Mouse (Mus musculus): Measurements from ENCODE around the gene Clip2. TPM values are rescaled to one million over a fixed set of nuclear protein-coding genes. Genes with fewer than 3 reads are reported as not detected.

Gene Clip2
- total and polyA plus RNA-seq, 3 experiments: 3.5 to 7.4 TPM; not detected in 1

DNA sequence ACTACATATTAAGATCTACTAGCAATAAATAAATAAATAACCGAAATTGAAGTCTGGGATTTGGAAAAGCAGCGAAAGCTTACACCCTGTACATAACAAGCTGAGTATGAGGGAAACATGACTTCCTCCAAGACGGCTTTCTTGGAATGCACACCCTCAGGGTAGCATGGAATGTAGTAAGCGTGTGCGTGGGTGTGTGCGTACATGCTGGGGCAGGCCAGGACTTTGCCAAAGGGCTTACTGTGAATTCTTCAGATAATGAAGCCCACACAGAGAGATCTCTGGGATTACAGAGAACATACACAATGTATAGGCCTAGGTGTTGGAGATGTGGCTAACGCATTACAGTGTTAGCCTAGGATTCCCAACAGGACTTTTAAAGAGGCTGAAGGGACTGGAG lies 25.3 kb upstream of the Clip2 start:
- no peak overlapping the region for H3K9ac ChIP-seq (ENCODE audit: control insufficient read depth, low read depth, low read length, poor library complexity, severe bottlenecking)
- no peak overlapping the region for H3K27ac ChIP-seq (ENCODE audit: control insufficient read depth, low read depth, low read length)
- no peak for DNase-seq (ENCODE audit: low read depth, low spot score)
- H3K4me3 ChIP-seq (ENCODE audit: control insufficient read depth in 1 of 2, insufficient read depth in 1 of 2, low read depth in 2 of 2, low read length in 2 of 2): no peak overlapping the region
- H3K27me3 ChIP-seq (ENCODE audit: control insufficient read depth in 1 of 2, insufficient read depth in 2 of 2, low read length in 2 of 2): no peaks in the 10 kb centered on the region
- no peaks in the 10 kb centered on the region for H3K9me3 ChIP-seq (replicated peaks; ENCODE audit: insufficient read depth, low read length)
- peaks cover 0 to 6% of the 10 kb centered on the region in 2 experiments; a peak in 2 of 4 replicates for H3K36me3 ChIP-seq (ENCODE audit: control insufficient read depth in 1 of 2, insufficient read depth in 2 of 2, low read length in 2 of 2)
- peaks cover 4 to 17% of the 10 kb centered on the region in 2 experiments for H3K4me1 ChIP-seq (ENCODE audit: control insufficient read depth in 1 of 2, insufficient read depth in 2 of 2, low read length in 2 of 2)
- no peaks in the 10 kb centered on the region for H3K79me2 ChIP-seq (ENCODE audit: control insufficient read depth, insufficient read depth, low read length, poor library complexity)
- TF ChIP-seq TBP (IDR thresholded peaks at IDR 0.05; ENCODE audit: low read depth, low read length): no peak
- no peak for TF ChIP-seq MYC (IDR thresholded peaks at IDR 0.05; ENCODE audit: low read depth, low read length)
- TF ChIP-seq HCFC1 (IDR thresholded peaks at IDR 0.05; ENCODE audit: low read depth, low read length): no peak
- TF ChIP-seq JUND (IDR thresholded peaks at IDR 0.05; ENCODE audit: low read depth, low read length): no peak
- TF ChIP-seq E2F4 (IDR thresholded peaks at IDR 0.05; ENCODE audit: borderline replicate concordance, low read depth, low read length): no peak
- no peak for TF ChIP-seq ZMIZ1 (IDR thresholded peaks at IDR 0.05; ENCODE audit: low read depth, low read length)
- TF ChIP-seq GABPA (IDR thresholded peaks at IDR 0.05; ENCODE audit: low read depth, low read length): no peak
- TF ChIP-seq BHLHE40 (IDR thresholded peaks at IDR 0.05; ENCODE audit: borderline replicate concordance, low read depth, low read length): no peak
- no peak for TF ChIP-seq ZKSCAN1 (IDR thresholded peaks at IDR 0.05; ENCODE audit: low read depth, low read length)
- TF ChIP-seq MEF2A (IDR thresholded peaks at IDR 0.05; ENCODE audit: extremely low read depth, insufficient replicate concordance, low read depth, low read length, poor library complexity, severe bottlenecking): no peak

DNA sequence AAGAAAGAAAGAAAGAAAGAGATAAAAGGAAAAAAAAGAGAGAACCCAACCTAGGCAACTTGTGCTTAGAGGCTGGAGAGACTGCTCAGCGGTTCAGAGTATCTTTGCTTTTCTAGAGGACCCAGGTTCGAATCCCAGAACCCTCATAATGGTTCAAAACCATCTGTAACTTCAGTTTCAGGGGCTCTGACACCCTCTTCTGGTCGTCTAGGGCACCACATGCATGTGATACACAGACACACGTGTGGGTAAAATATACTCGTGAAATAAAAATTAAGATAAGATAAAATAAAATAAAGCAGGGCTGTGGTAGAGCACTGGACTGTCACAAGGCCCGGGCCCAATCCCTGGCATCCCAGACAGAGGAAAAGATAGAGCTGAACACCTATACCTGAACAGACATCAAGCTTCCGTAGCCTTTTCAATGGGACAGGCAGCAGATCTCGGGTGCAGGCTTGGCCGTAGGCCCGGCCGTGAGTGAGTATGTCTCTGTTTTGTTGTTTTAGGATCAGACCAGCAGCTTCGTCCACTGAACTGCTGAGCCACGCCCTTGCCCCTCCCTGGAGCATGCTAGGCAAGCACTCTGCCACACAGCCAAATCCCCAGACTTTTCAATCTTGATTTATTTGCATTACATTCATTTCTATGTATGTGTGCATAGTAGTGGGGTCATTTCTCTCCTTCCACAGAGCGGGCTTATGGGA lies 24.4 kb upstream of the Clip2 start:
- Histone ChIP-seq H3K27ac (ENCODE audit: control insufficient read depth, low read depth, low read length) (no peak overlapping the region), H3K36me3 (ENCODE audit: control insufficient read depth in 1 of 2, insufficient read depth in 2 of 2, low read length in 2 of 2) (peaks cover 0 to 6% of the 10 kb centered on the region in 2 experiments; a peak in 2 of 4 replicates), H3K9me3 (replicated peaks; ENCODE audit: insufficient read depth, low read length) (no peaks in the 10 kb centered on the region), H3K27me3 (ENCODE audit: control insufficient read depth in 1 of 2, insufficient read depth in 2 of 2, low read length in 2 of 2) (no peaks in the 10 kb centered on the region), H3K79me2 (ENCODE audit: control insufficient read depth, insufficient read depth, low read length, poor library complexity) (no peaks in the 10 kb centered on the region), H3K4me1 (ENCODE audit: control insufficient read depth in 1 of 2, insufficient read depth in 2 of 2, low read length in 2 of 2) (peaks cover 4 to 17% of the 10 kb centered on the region in 2 experiments), H3K9ac (ENCODE audit: control insufficient read depth, low read depth, low read length, poor library complexity, severe bottlenecking) (no peak overlapping the region), H3K4me3 (ENCODE audit: control insufficient read depth in 1 of 2, insufficient read depth in 1 of 2, low read depth in 2 of 2, low read length in 2 of 2) (no peak overlapping the region)
- no peak for TF ChIP-seq POLR2A (IDR thresholded peaks at IDR 0.05; ENCODE audit: control insufficient read depth in 1 of 2, insufficient read depth in 1 of 2, low read depth in 1 of 2, low read length in 2 of 2, poor library complexity in 1 of 2)
- TF ChIP-seq CTCF (IDR thresholded peaks at IDR 0.05 in 2 of 3, conservative IDR thresholded peaks at IDR 0.05 in 1 of 3; ENCODE audit: control insufficient read depth in 1 of 3, insufficient read depth in 1 of 3, low read depth in 2 of 3, low read length in 3 of 3, poor library complexity in 1 of 3, severe bottlenecking in 1 of 3): peak; percentile 32 to 63 (median 45)
- peak; percentile 33; the same call in 1 of the 2 replicates for TF ChIP-seq ZC3H11A (IDR thresholded peaks at IDR 0.05; ENCODE audit: low read depth, low read length)
- TF ChIP-seq ZNF384 (IDR thresholded peaks at IDR 0.05; ENCODE audit: low read depth, low read length): 0 out of 2 replicates have a peak, but pooled peaks have one; percentile 12
- no peak for TF ChIP-seq E2F4 (IDR thresholded peaks at IDR 0.05; ENCODE audit: borderline replicate concordance, low read depth, low read length)
- no peak for TF ChIP-seq MXI1 (IDR thresholded peaks at IDR 0.05; ENCODE audit: low read depth, low read length)
- peak; percentile 53 for TF ChIP-seq SMC3 (IDR thresholded peaks at IDR 0.05; ENCODE audit: low read depth, low read length)
- no peak for TF ChIP-seq RCOR1 (IDR thresholded peaks at IDR 0.05; ENCODE audit: low read depth, low read length)
- peak; percentile 59 for TF ChIP-seq RAD21 (IDR thresholded peaks at IDR 0.05; ENCODE audit: low read depth, low read length)
- DNase-seq (ENCODE audit: low read depth, low spot score): peak; percentile 62

All from MEL (cell line).